Mouse (Mus musculus) megakaryocyte, adult 5-6 weeks (primary cell): Measurements from ENCODE around the gene Efcab9. TPM values are rescaled to one million over a fixed set of nuclear protein-coding genes. Genes with fewer than 3 reads are reported as not detected.
A peak's percentile ranks its signal among the peaks of the same experiment; 100 is the strongest.

ENCODE experiments used
- ATAC-seq: 2 replicates; pipeline ENCODE4 v1.8.0; 2016; ENCODE audit warnings: mild to moderate bottlenecking, inconsistent platforms; ENCODE audit not compliant: poor library complexity, severe bottlenecking
- total RNA-seq, 2 experiments: library from RNA; stranded (forward) in 1 of 2; stranded (reverse) in 1 of 2; fragments of 153-499, 151-499 nt in 1 of 2; fragments of 221-1000, 200-1000 nt in 1 of 2; gene quantifications; 2 replicates each; pipeline versions ENCODE4 v1.2.3 to v1.2.4; 2015 to 2017

The Efcab9 gene
- total RNA-seq, 2 experiments from 2014 or later = 0.20 to 1.6 TPM

GRCm38 (mm10) chr11:32558026-32558425 is 26.1 kb upstream of the Efcab9 start:
- no peak for ATAC-seq

- ATAC-seq = no peak
Measured at GRCm38 (mm10) chr11:32556333-32556990, 24.6 kb upstream of the Efcab9 start.

GRCm38 (mm10) chr11:32555103-32555689 is 23.3 kb upstream of the Efcab9 start:
- no peak for ATAC-seq

GRCm38 (mm10) chr11:32554141-32555091 is 22.5 kb upstream of the Efcab9 start:
- ATAC-seq = peak; percentile 59

- ATAC-seq = peak; percentile 68
Measured at GRCm38 (mm10) chr11:32553311-32554140, 21.6 kb upstream of the Efcab9 start.

- ATAC-seq = 0 out of 2 replicates have a peak, but pooled peaks have one; percentile 8
Measured at GRCm38 (mm10) chr11:32552401-32553090, 20.7 kb upstream of the Efcab9 start.

- ATAC-seq = no peak
Measured at GRCm38 (mm10) chr11:32551579-32552297, 19.9 kb upstream of the Efcab9 start.

GRCm38 (mm10) chr11:32551056-32551455 is 19.2 kb upstream of the Efcab9 start:
- no peak for ATAC-seq

GRCm38 (mm10) chr11:32550102-32550501 is 18.2 kb upstream of the Efcab9 start:
- ATAC-seq = no peak

- no peak for ATAC-seq
Measured at GRCm38 (mm10) chr11:32549236-32549635, 17.4 kb upstream of the Efcab9 start.

- ATAC-seq = no peak
Measured at GRCm38 (mm10) chr11:32548240-32548639, 16.4 kb upstream of the Efcab9 start.

- no peak for ATAC-seq
Measured at GRCm38 (mm10) chr11:32547391-32547947, 15.6 kb upstream of the Efcab9 start.

- no peak for ATAC-seq
Measured at GRCm38 (mm10) chr11:32546483-32546882, 14.6 kb upstream of the Efcab9 start.

- no peak for ATAC-seq
Measured at GRCm38 (mm10) chr11:32545605-32546004, 13.7 kb upstream of the Efcab9 start.

GRCm38 (mm10) chr11:32544497-32544896 is 12.6 kb upstream of the Efcab9 start:
- ATAC-seq = no peak

- ATAC-seq = no peak
Measured at GRCm38 (mm10) chr11:32544041-32544440, 12.2 kb upstream of the Efcab9 start.

GRCm38 (mm10) chr11:32542687-32543411 is 11.0 kb upstream of the Efcab9 start:
- ATAC-seq = peak; percentile 92

- peak; percentile 17 for ATAC-seq
Measured at GRCm38 (mm10) chr11:32542181-32542580, 10.3 kb upstream of the Efcab9 start.
